Comparison of ENCODE assay signal across 14 mouse cellular contexts in genomic region chr6:126114934-126115633, GRCm38 (mm10). TPM values are rescaled to one million over a fixed set of nuclear protein-coding genes. Genes with fewer than 3 reads are reported as not detected.
DNase-seq lines count a peak whose midpoint lies in the region; ATAC-seq and TF ChIP-seq lines count a peak whose summit lies in the region.
"Had no signal": no experiment of that assay in that cellular context is flagged by ENCODE, and none has a peak within 500 bp of the region (broad histone marks: within the 10 kb centered on the region; RNA-seq: fewer than 3 reads in every experiment).

No protein-coding gene starts in this region.

- H3K9me3 ChIP-seq in heart, embryonic 16.5 days (replicated peaks; ENCODE audit: control insufficient read depth, low read length), result no peaks in the 10 kb centered on the region
- H3K9me3 ChIP-seq in lung, postnatal 0 days (ENCODE audit: low read length), result no peaks in the 10 kb centered on the region
- no peaks in the 10 kb centered on the region for H3K9me3 ChIP-seq in embryonic facial prominence, embryonic 12.5 days
- H3K9me3 ChIP-seq in limb, embryonic 14.5 days (ENCODE audit: control insufficient read depth, low read length), result no peaks in the 10 kb centered on the region

- no peaks in the 10 kb centered on the region for H3K36me3 ChIP-seq in heart, embryonic 16.5 days (ENCODE audit: control insufficient read depth, insufficient read depth)
- H3K36me3 ChIP-seq in lung, postnatal 0 days (ENCODE audit: insufficient read depth, low read length), result no peaks in the 10 kb centered on the region
- 0 out of 2 replicates have a peak, but pooled peaks cover 14% of the 10 kb centered on the region for H3K36me3 ChIP-seq in embryonic facial prominence, embryonic 12.5 days
- peaks cover 5% of the 10 kb centered on the region; the same call in 1 of the 2 replicates for H3K36me3 ChIP-seq in limb, embryonic 14.5 days (ENCODE audit: control insufficient read depth, insufficient read depth, low read length)

- no peak for TF ChIP-seq POLR2A in limb, embryonic 14.5 days (IDR thresholded peaks at IDR 0.05; ENCODE audit: borderline replicate concordance, extremely low read depth, insufficient read depth, insufficient read length)

- H3K4me3 ChIP-seq in heart, embryonic 16.5 days (ENCODE audit: low read length), result no peak overlapping the region
- H3K4me3 ChIP-seq in lung, postnatal 0 days (ENCODE audit: low read depth, low read length), result no peak overlapping the region
- no peak overlapping the region for H3K4me3 ChIP-seq in embryonic facial prominence, embryonic 12.5 days
- H3K4me3 ChIP-seq in limb, embryonic 14.5 days (replicated peaks; ENCODE audit: low read length), result no peak overlapping the region

- no peak for TF ChIP-seq CTCF in lung, postnatal 0 days (IDR thresholded peaks at IDR 0.05)

- H3K4me2 ChIP-seq in heart, embryonic 16.5 days (ENCODE audit: low read depth, low read length), result no peak overlapping the region
- no peak overlapping the region for H3K4me2 ChIP-seq in lung, postnatal 0 days (replicated peaks; ENCODE audit: low read depth, low read length)
- H3K4me2 ChIP-seq in embryonic facial prominence, embryonic 12.5 days (replicated peaks), result peak overlapping the region; percentile 26
- H3K4me2 ChIP-seq in limb, embryonic 14.5 days (replicated peaks; ENCODE audit: low read depth, low read length, severe bottlenecking), result no peak overlapping the region

- H3K9ac ChIP-seq in heart, embryonic 16.5 days (ENCODE audit: low read length), result no peak overlapping the region
- H3K9ac ChIP-seq in lung, postnatal 0 days (replicated peaks; ENCODE audit: low read depth), result no peak overlapping the region
- H3K9ac ChIP-seq in embryonic facial prominence, embryonic 12.5 days, result peak overlapping the region; percentile 40
- 0 out of 2 replicates have a peak overlapping the region, but pooled peaks have one; percentile 28 for H3K9ac ChIP-seq in limb, embryonic 14.5 days (ENCODE audit: low read depth, low read length, severe bottlenecking)

- TF ChIP-seq EP300 in lung, postnatal 0 days (IDR thresholded peaks at IDR 0.05), result no peak

- H3K27me3 ChIP-seq in heart, embryonic 16.5 days (ENCODE audit: control insufficient read depth, insufficient read depth, low read length), result no peaks in the 10 kb centered on the region
- H3K27me3 ChIP-seq in lung, postnatal 0 days (replicated peaks; ENCODE audit: insufficient read depth, low read length), result no peaks in the 10 kb centered on the region
- H3K27me3 ChIP-seq in embryonic facial prominence, embryonic 12.5 days, result no peaks in the 10 kb centered on the region
- H3K27me3 ChIP-seq in limb, embryonic 14.5 days (ENCODE audit: control insufficient read depth, insufficient read depth, low read length), result no peaks in the 10 kb centered on the region

- ATAC-seq in heart, embryonic 16.5 days (replicated peaks; ENCODE audit: extremely low read depth, insufficient read depth, low FRiP score), result no peak
- no peak for ATAC-seq in lung, postnatal 0 days
- peak; percentile 72 for ATAC-seq in embryonic facial prominence, embryonic 12.5 days (ENCODE audit: insufficient number of reproducible peaks, insufficient read depth, low FRiP score, low TSS enrichment)
- ATAC-seq in limb, embryonic 14.5 days (ENCODE audit: low FRiP score, low read depth), result peak; percentile 76; the same call in 1 of the 2 replicates
- ATAC-seq in cerebellum, adult (ENCODE audit: insufficient number of reproducible peaks, low FRiP score, low TSS enrichment), result no peak; the same call in 1 of the 2 replicates

- intact Hi-C loops in heart, postnatal 36 days (cut with DNase I), result no loop called here

- no peak for DNase-seq in heart, postnatal 36 days
- peak; percentile 19 for DNase-seq in lung, postnatal 0 days (ENCODE audit: low spot score)
- DNase-seq in lung, postnatal 4 days, result no peak
- DNase-seq in limb, embryonic 14.5 days (ENCODE audit: low spot score), result peak; percentile 67
- DNase-seq in c-Kit-positive CD71-positive TER-119-positive erythroid progenitor cells, embryonic 14.5 days (ENCODE audit: low spot score), result no peak
- DNase-seq: adrenal gland, postnatal 36 days; cerebellum, adult 8-10 months; heart, postnatal 10 days; left cerebral cortex, postnatal 4 days; thymus, postnatal 14 days had no signal

- H3K4me1 ChIP-seq in heart, embryonic 16.5 days (ENCODE audit: control insufficient read depth, insufficient read depth, low read length), result no peaks in the 10 kb centered on the region
- no peaks in the 10 kb centered on the region; the same call in 1 of the 2 replicates for H3K4me1 ChIP-seq in lung, postnatal 0 days (ENCODE audit: insufficient read depth, low read depth, low read length)
- peaks cover 33% of the 10 kb centered on the region for H3K4me1 ChIP-seq in embryonic facial prominence, embryonic 12.5 days
- H3K4me1 ChIP-seq in limb, embryonic 14.5 days (ENCODE audit: control insufficient read depth, insufficient read depth, low read length), result peaks cover 38% of the 10 kb centered on the region

- H3K27ac ChIP-seq in heart, embryonic 16.5 days (ENCODE audit: low read length), result peak overlapping the region; percentile 58
- H3K27ac ChIP-seq in lung, postnatal 0 days (ENCODE audit: low read length), result no peak overlapping the region
- peak overlapping the region; percentile 97 for H3K27ac ChIP-seq in embryonic facial prominence, embryonic 12.5 days
- peak overlapping the region; percentile 86 for H3K27ac ChIP-seq in limb, embryonic 14.5 days (replicated peaks; ENCODE audit: low read depth, low read length)

- WGBS in heart, embryonic 16.5 days, result 60% methylated on average over 10 of the region's 10 CpGs
- 37% methylated on average over 10 of the region's 10 CpGs for WGBS in lung, postnatal 0 days
- 28% methylated on average over 10 of the region's 10 CpGs for WGBS in embryonic facial prominence, embryonic 12.5 days
- 20% methylated on average over 10 of the region's 10 CpGs for WGBS in limb, embryonic 14.5 days

RNA-seq across cellular contexts. Expression of gene Ntf3, which starts 51.6 kb away (rescaled TPM):
- polyA plus RNA-seq in heart, embryonic 16.5 days (2015; fragmentation: Nextera tagmentation; extraction: Ambion mirVana), result 6.6 and 8.3 TPM in 2 replicates
- total RNA-seq in heart, postnatal 36 days (2021), result 1 to 10 TPM; 3.4 to 4.5 TPM
- polyA plus RNA-seq in lung, postnatal 0 days (2015; fragmentation: Nextera tagmentation; extraction: Ambion mirVana), result 2.1 and 2.2 TPM in 2 replicates
- 30.2 and 32.3 TPM in 2 replicates for polyA plus RNA-seq in embryonic facial prominence, embryonic 12.5 days (2016; fragmentation: Nextera tagmentation; extraction: Ambion mirVana)
- 18.6 and 19.4 TPM in 2 replicates for polyA plus RNA-seq in limb, embryonic 14.5 days (2012; rRNA removed)
- 21.5 and 25.0 TPM in 2 replicates for polyA plus RNA-seq in limb, embryonic 14.5 days (2014; fragmentation: Nextera tagmentation; extraction: Ambion mirVana)
- total RNA-seq: megakaryocyte, adult 5-6 weeks had no signal

Comparison
In these comparisons a context has a peak if more than half of its experiments do, and no peak if none do; other contexts are left out.
1. DNase-seq: peak in lung, postnatal 0 days (single experiment) and limb, embryonic 14.5 days (single experiment); none in heart, postnatal 36 days (0 of 2), lung, postnatal 4 days (0 of 2) and c-Kit-positive CD71-positive TER-119-positive erythroid progenitor cells, embryonic 14.5 days (single experiment).
2. ATAC-seq: peak in embryonic facial prominence, embryonic 12.5 days (single experiment) and limb, embryonic 14.5 days (single experiment); none in heart, embryonic 16.5 days (single experiment), lung, postnatal 0 days (single experiment) and cerebellum, adult (single experiment).
3. H3K9ac ChIP-seq: peak in embryonic facial prominence, embryonic 12.5 days (single experiment) and limb, embryonic 14.5 days (single experiment); none in heart, embryonic 16.5 days (single experiment) and lung, postnatal 0 days (single experiment).